Mouse (Mus musculus) adrenal gland, adult (tissue): ENCODE results near the gene Adgrg7.

Source experiments
- DNase-seq, 2 experiments: peaks; one replicate each; pipeline ENCODE4 v3.0.0; 2022 to 2023; ENCODE audit warnings: low spot score in 1 of 2; ENCODE audit not compliant: inconsistent age in 2 of 2

Gene Adgrg7

GRCm38 (mm10) chr16:56795481-56796139 is at the start of gene Adgrg7:
Adgrg7 (minus strand) TSS chr16:56795855.
- no peak for DNase-seq

- DNase-seq: no peak
These were observed 47.3 kb upstream of the Adgrg7 start for GRCm38 (mm10) chr16:56842988-56843387.

GRCm38 (mm10) chr16:56833312-56833711 is 37.7 kb upstream of the Adgrg7 start:
- DNase-seq: no peak

- DNase-seq: no peak
These were observed 36.3 kb upstream of the Adgrg7 start for GRCm38 (mm10) chr16:56831986-56832385.

- DNase-seq: no peak
These were observed 5.9 kb upstream of the Adgrg7 start for GRCm38 (mm10) chr16:56801370-56802109.

GRCm38 (mm10) chr16:56800946-56801345 is 5.3 kb upstream of the Adgrg7 start:
- no peak for DNase-seq

GRCm38 (mm10) chr16:56800469-56800868 is 4.8 kb upstream of the Adgrg7 start:
- peak in 1 of 2 experiments; percentile 57 for DNase-seq

GRCm38 (mm10) chr16:56799541-56800029 is 3.9 kb upstream of the Adgrg7 start:
- no peak for DNase-seq

GRCm38 (mm10) chr16:56798873-56799272 is 3.2 kb upstream of the Adgrg7 start:
- no peak for DNase-seq

GRCm38 (mm10) chr16:56794383-56795144 is 1.1 kb downstream of the Adgrg7 start:
- no peak for DNase-seq

GRCm38 (mm10) chr16:56793778-56794177 is 1.9 kb downstream of the Adgrg7 start:
- DNase-seq: no peak

GRCm38 (mm10) chr16:56785943-56786342 is 9.7 kb downstream of the Adgrg7 start:
- no peak for DNase-seq

- DNase-seq: peak; percentile 20 to 77
These were observed 24.2 kb downstream of the Adgrg7 start for GRCm38 (mm10) chr16:56771163-56772105.

GRCm38 (mm10) chr16:56729060-56729459 is 66.6 kb downstream of the Adgrg7 start:
- DNase-seq: no peak

- no peak for DNase-seq
These were observed 70.7 kb downstream of the Adgrg7 start for GRCm38 (mm10) chr16:56724927-56725326.

- DNase-seq: no peak
These were observed 73.3 kb downstream of the Adgrg7 start for GRCm38 (mm10) chr16:56722357-56722756.

- no peak for DNase-seq
These were observed 76.6 kb downstream of the Adgrg7 start for GRCm38 (mm10) chr16:56719031-56719430.

GRCm38 (mm10) chr16:56717224-56718200 is 78.1 kb downstream of the Adgrg7 start, which contains the start of gene Tfg:
Tfg (minus strand) TSS chr16:56717450.
- DNase-seq: peak; percentile 99 to 100

- DNase-seq: peak; percentile 52 to 88
These were observed 79.0 kb downstream of the Adgrg7 start for GRCm38 (mm10) chr16:56716557-56717179.
